Mouse (Mus musculus) midbrain, embryonic 13.5 days (tissue): ENCODE measurements at regions not wholly inside any gene's neighbourhood (a gene's known extent, or its start where the extent isn't known, plus 50 kb on each side); places are given as distances from the start of the nearest gene placed in this dataset.

Source experiments
- ATAC-seq: fragments of 200-750 bp; cut with Nextera tagmentation; 2 replicates; pipeline ENCODE4 v1.8.0; 2017; ENCODE audit warnings: mild to moderate bottlenecking, moderate TSS enrichment, moderate library complexity
- H3K27ac ChIP-seq: fragments of 300-500 bp; sonication (generic); 2 replicates; pipeline ENCODE4 v1.5.1; 2015; ENCODE audit warnings: inconsistent platforms, mild to moderate bottlenecking, moderate library complexity
- H3K27me3 ChIP-seq: fragments of 300-500 bp; sonication (generic); 2 replicates; pipeline ENCODE4 v1.6.1; 2015; ENCODE audit warnings: mild to moderate bottlenecking, inconsistent platforms
- H3K36me3 ChIP-seq: fragments of 300-500 bp; sonication (generic); 2 replicates; pipeline ENCODE4 v1.6.1; 2015; ENCODE audit warnings: mild to moderate bottlenecking, inconsistent platforms
- H3K4me1 ChIP-seq: fragments of 300-500 bp; sonication (generic); replicated peaks from 2 replicates; pipeline ENCODE4 v1.6.1; 2015; ENCODE audit warnings: inconsistent platforms
- H3K4me2 ChIP-seq: fragments of 300-500 bp; sonication (generic); replicated peaks from 2 replicates; pipeline ENCODE4 v1.6.1; 2015; ENCODE audit warnings: moderate library complexity, mild to moderate bottlenecking, inconsistent platforms
- H3K4me3 ChIP-seq: fragments of 300-500 bp; sonication (generic); replicated peaks from 2 replicates; pipeline ENCODE4 v1.5.1; 2015; ENCODE audit warnings: mild to moderate bottlenecking, inconsistent platforms
- H3K9ac ChIP-seq: fragments of 300-500 bp; sonication (generic); replicated peaks from 2 replicates; pipeline ENCODE4 v1.6.1; 2015; ENCODE audit warnings: mild to moderate bottlenecking, inconsistent platforms
- H3K9me3 ChIP-seq: fragments of 300-500 bp; sonication (generic); 2 replicates; pipeline ENCODE4 v1.6.1; 2016; ENCODE audit warnings: mild to moderate bottlenecking, inconsistent platforms
- WGBS: fragments of 180-500 bp; shearing (Covaris S2); methylation state at CpG from one replicate; pipeline ENCODE4 v1.1.7; 2015; 5-methylcytosine and 5-hydroxymethylcytosine counted together

DNA sequence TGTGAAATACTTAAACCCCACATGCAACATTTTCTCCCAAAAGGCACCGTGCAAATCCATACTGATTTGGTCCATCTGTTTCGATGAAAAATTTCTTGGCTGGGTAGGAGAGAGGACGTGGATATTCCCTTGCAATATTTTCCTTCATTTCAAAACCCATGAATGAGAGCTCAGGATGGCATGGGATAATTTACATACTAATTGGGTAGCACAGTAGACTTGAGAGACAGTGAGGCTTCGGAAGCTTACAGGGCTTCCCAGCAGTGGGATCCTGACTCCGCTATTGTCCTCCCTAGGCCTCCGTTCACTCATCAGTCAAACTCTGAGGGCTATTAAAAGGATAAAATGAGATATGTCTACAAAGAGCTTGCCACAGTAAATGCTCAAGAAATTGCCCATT is 59.8 kb downstream of the Sox3 start:
- Histone ChIP-seq H3K4me1 (no peaks in the 10 kb centered on the region), H3K27me3 (no peaks in the 10 kb centered on the region), H3K9me3 (no peaks in the 10 kb centered on the region), H3K4me2 (no peak overlapping the region), H3K36me3 (no peaks in the 10 kb centered on the region), H3K27ac (no peak overlapping the region), H3K9ac (no peak overlapping the region), H3K4me3 (no peak overlapping the region)
- no peak for ATAC-seq
- 62% methylated on average over 6 of the region's 6 CpGs for WGBS

DNA sequence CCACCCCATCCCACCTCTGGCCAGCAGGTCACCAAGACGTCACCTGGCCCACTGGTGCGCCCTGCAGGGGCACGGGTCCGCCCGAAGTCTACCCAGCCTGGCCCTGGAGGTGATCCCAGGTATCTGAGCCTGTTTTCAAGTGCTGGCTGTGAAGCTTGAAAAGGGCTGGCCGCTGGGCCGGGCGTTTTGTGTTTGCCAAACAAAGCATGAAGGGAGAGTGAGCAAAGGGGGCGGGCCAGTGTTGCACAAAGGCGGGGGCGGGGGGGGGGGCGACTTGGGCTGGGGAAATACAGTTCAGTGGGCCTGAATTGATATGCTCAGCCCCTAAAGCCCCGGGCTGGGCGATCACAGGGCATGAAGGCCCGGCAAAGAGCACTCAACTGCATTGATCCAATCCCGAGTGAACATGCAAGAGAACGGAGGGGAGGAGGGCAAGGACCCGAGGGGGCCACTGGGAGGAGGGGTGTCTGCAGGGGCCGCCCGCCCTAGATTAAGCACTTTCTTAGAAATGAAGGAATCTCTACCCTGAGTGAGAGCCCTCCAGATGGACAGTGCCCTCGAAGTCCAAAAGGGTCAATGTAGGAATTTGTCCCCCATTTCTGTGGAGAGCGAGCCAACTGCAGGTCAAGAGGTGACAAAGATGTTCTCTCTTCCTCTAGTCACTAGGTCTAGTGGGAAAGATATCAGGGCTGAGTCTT is 61.8 kb downstream of the Sox3 start:
- peak; percentile 77 for ATAC-seq
- H3K27me3 ChIP-seq: no peaks in the 10 kb centered on the region
- WGBS: 36% methylated on average over 21 of the region's 22 CpGs
- no peak overlapping the region for H3K4me3 ChIP-seq
- H3K27ac ChIP-seq: no peak overlapping the region
- H3K4me1 ChIP-seq: no peaks in the 10 kb centered on the region
- H3K36me3 ChIP-seq: no peaks in the 10 kb centered on the region
- no peaks in the 10 kb centered on the region for H3K9me3 ChIP-seq
- no peak overlapping the region for H3K9ac ChIP-seq
- H3K4me2 ChIP-seq: peak overlapping the region; percentile 27

DNA sequence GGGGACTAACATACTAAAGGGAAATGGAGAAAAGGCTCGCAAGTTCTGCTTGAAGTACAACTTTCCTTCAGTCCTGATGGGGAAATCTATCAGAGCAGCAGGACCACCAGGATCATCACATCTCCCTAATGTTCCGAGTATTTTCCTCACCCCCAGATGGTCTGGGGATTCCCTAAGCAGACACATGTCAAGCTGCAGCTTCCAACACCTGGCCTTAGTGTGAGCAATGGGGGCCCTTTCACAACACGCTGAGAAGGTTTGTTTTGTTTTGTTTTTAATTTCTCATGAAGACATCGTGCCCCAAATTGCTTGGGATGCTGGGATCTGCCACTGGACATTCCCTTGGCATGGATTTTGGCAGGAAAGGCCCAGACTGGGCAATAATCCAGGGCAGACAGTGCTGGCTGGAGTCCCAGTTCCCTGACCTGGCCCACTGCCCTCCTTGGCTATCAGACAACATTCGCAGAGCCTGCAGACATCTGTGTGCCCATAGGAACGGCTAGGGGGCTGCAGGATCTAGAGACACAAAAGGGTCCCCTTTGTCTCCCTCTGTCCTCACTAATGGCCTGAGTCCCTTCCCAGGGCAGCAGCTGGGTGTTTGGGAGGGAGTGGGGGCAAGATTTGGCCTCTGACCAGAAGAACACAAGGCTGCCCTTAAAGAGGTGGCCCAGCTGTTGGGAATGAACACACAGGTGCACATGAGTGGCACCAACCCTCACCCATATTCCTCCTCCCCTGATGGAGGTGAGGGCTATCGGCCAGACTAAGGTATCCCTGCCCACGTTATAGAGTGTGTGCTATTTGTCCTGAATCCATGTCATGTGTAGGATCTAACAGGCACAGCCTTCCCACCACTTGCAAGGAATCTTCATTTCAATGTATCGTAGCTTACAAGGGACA is 67.8 kb downstream of the Sox3 start:
- 71% methylated on average over 9 of the region's 9 CpGs for WGBS
- Histone ChIP-seq H3K4me3 (no peak overlapping the region), H3K4me1 (no peaks in the 10 kb centered on the region), H3K27ac (no peak overlapping the region), H3K4me2 (no peak overlapping the region), H3K36me3 (no peaks in the 10 kb centered on the region), H3K27me3 (no peaks in the 10 kb centered on the region), H3K9ac (no peak overlapping the region), H3K9me3 (no peaks in the 10 kb centered on the region)
- ATAC-seq: peak; percentile 75

DNA sequence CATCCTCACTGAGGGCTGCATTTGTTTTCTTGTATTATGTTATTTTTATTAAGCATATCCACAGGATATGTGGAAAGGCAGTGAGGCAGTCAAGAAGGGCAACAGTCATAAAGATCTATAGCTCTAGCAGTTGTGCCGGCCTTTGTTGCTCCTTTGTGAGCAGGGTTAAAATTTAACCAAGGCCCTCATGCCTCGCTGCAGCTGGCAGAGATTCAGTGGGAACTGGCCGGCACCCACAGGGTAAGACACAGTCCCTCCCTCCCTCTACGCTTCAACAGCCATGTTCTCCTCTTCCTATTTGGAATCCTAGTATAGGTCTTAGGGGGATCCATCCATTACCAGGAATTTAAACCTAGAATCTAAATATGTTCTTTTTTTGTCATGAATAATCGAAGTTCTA is 94.7 kb downstream of the Sox3 start:
- Histone ChIP-seq H3K27ac (no peak overlapping the region), H3K4me2 (no peak overlapping the region), H3K36me3 (no peaks in the 10 kb centered on the region), H3K4me1 (no peaks in the 10 kb centered on the region), H3K9me3 (no peaks in the 10 kb centered on the region), H3K9ac (no peak overlapping the region), H3K27me3 (no peaks in the 10 kb centered on the region), H3K4me3 (no peak overlapping the region)
- no peak for ATAC-seq
- WGBS: 67% methylated on average over 5 of the region's 5 CpGs

DNA sequence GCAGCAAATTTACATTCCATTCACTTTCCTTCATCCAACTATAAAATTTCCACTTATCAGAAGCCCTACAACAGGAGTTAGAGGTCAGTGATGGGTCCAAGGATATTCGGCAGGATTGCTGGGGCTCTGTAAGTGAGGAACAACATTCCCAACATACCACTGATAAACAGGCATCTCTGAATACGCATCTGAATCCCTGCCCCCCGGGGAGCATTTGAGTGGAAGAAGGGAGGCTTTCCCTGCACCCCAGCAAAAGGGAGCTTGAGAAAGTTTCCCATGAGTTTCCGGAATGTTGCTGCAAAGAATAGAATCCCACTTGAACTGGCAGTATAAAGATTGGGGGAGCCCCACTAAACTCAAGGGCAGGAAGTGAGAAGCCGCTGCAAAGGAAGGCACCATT is 112.5 kb downstream of the Sox3 start:
- H3K9me3 ChIP-seq: no peaks in the 10 kb centered on the region
- H3K4me3 ChIP-seq: no peak overlapping the region
- no peaks in the 10 kb centered on the region for H3K27me3 ChIP-seq
- H3K4me2 ChIP-seq: no peak overlapping the region
- no peaks in the 10 kb centered on the region for H3K36me3 ChIP-seq
- WGBS: 40% methylated on average over 5 of the region's 5 CpGs
- no peaks in the 10 kb centered on the region for H3K4me1 ChIP-seq
- no peak overlapping the region for H3K27ac ChIP-seq
- H3K9ac ChIP-seq: no peak overlapping the region
- no peak for ATAC-seq

DNA sequence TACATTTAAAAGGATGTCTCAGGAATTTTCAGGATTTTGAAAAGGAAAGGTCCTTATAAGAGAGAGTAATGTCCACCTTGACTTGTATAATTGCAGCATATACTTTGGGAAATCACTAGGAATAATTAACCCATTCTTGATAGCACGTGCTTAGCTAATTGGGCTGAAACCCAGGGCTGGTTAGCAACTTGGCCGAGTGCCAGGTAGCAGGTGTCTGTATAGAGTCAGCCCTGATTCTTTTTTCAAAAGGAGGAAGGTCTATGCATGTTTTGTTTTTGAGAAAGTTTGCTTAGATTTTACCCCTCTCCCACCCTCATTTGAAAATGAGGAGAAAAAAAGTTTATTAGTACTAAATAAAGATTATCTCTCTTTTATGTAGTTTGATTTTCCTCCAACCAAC is 113.1 kb downstream of the Sox3 start:
- H3K9ac ChIP-seq: no peak overlapping the region
- H3K4me2 ChIP-seq: no peak overlapping the region
- no peak for ATAC-seq
- no peaks in the 10 kb centered on the region for H3K36me3 ChIP-seq
- H3K4me1 ChIP-seq: no peaks in the 10 kb centered on the region
- 52% methylated on average over 2 of the region's 2 CpGs for WGBS
- H3K4me3 ChIP-seq: no peak overlapping the region
- H3K9me3 ChIP-seq: no peaks in the 10 kb centered on the region
- H3K27me3 ChIP-seq: no peaks in the 10 kb centered on the region
- no peak overlapping the region for H3K27ac ChIP-seq

DNA sequence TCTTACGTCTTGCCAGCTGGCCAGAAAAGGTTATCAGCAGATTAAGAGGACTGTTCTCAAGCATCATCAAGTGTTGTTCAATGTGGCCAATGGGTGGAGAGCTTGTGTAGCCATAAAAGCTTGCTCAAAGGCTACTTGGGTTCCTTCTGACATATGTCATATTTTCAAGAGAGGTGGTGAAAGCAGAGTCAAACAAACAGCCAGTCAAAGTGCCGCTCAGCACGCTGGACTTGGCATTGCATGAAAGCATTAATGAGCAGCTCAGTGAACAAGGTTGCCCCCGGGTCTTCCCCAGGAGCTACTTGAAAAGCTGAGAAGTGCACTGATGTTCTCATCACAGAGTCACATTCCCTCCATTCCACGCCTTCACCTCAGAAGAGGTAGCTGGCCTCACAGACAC is 119.6 kb downstream of the Sox3 start:
- Histone ChIP-seq H3K4me2 (no peak overlapping the region), H3K4me1 (no peaks in the 10 kb centered on the region), H3K9me3 (no peaks in the 10 kb centered on the region), H3K27me3 (no peaks in the 10 kb centered on the region), H3K9ac (no peak overlapping the region), H3K36me3 (no peaks in the 10 kb centered on the region), H3K27ac (no peak overlapping the region), H3K4me3 (no peak overlapping the region)
- 78% methylated on average over 5 of the region's 5 CpGs for WGBS
- no peak for ATAC-seq

DNA sequence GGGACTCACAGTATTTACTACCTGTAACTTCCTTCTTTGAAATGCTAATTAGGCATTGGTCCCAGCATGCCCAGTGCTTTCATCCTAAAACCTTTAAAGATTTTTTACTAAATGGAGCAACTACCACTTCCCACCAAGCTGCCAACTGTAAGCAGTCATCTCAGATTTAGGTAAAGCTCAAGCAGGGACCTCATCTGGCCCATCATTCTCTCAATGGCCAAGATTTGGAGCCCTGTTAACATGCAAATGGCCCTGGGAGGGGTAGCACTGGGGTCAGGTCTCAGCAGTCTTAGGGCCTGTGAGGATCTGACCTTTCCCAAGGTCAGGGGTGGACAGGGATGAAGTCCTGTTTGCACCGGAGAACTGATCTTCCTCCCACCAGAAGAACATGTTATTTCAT is 120.8 kb downstream of the Sox3 start:
- H3K4me1 ChIP-seq: no peaks in the 10 kb centered on the region
- no peak overlapping the region for H3K4me2 ChIP-seq
- ATAC-seq: no peak
- no peaks in the 10 kb centered on the region for H3K36me3 ChIP-seq
- H3K27me3 ChIP-seq: no peaks in the 10 kb centered on the region
- WGBS: 33% methylated on average over 1 of the region's 1 CpGs
- H3K9ac ChIP-seq: no peak overlapping the region
- no peak overlapping the region for H3K4me3 ChIP-seq
- no peaks in the 10 kb centered on the region for H3K9me3 ChIP-seq
- no peak overlapping the region for H3K27ac ChIP-seq

DNA sequence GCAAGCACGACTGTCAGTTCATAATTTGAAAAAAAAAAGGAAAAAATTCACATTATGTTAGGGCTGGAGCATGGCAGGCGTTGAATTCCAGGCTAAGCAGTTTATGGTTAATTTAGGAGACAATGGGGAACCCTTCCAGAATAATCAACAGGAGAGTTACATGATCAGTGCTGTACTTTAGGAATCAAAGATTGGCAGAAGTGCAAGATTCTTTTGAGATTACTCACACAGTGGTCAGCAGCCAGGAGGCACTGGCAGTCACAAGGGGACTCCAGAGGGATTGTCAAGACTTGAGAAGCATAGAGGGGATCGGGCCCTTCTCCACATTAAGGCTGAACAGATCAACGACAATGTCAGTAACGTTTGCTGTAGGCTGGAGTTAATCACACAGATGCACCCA is 142.8 kb downstream of the Sox3 start:
- no peak overlapping the region for H3K4me2 ChIP-seq
- H3K27me3 ChIP-seq: no peaks in the 10 kb centered on the region
- no peaks in the 10 kb centered on the region for H3K9me3 ChIP-seq
- no peak for ATAC-seq
- no peak overlapping the region for H3K9ac ChIP-seq
- no peak overlapping the region for H3K27ac ChIP-seq
- H3K36me3 ChIP-seq: no peaks in the 10 kb centered on the region
- H3K4me3 ChIP-seq: no peak overlapping the region
- H3K4me1 ChIP-seq: no peaks in the 10 kb centered on the region
- WGBS: 48% methylated on average over 5 of the region's 5 CpGs

DNA sequence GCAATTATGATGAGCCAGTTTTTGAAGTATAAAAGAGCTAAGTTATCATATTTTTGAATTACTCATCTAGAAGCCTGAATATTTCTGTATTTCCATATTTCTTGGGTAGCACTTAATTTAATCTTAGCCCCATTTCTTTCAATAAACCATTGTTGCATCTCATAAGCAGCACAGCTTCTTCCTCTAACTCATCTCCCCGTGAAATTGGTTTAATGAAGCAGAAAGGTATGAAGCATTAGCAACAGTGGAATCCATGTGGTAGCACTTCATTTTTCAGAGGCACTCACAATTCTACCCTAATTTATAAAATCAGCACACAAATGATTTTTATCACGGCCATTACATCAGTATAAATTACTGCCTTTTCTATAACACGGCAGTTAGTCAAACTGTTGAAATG is 149.3 kb downstream of the Sox3 start:
- H3K4me2 ChIP-seq: no peak overlapping the region
- no peak for ATAC-seq
- no peaks in the 10 kb centered on the region for H3K36me3 ChIP-seq
- no peaks in the 10 kb centered on the region for H3K9me3 ChIP-seq
- WGBS: 73% methylated on average over 3 of the region's 3 CpGs
- H3K4me3 ChIP-seq: no peak overlapping the region
- no peak overlapping the region for H3K27ac ChIP-seq
- H3K9ac ChIP-seq: no peak overlapping the region
- H3K27me3 ChIP-seq: no peaks in the 10 kb centered on the region
- H3K4me1 ChIP-seq: no peaks in the 10 kb centered on the region

DNA sequence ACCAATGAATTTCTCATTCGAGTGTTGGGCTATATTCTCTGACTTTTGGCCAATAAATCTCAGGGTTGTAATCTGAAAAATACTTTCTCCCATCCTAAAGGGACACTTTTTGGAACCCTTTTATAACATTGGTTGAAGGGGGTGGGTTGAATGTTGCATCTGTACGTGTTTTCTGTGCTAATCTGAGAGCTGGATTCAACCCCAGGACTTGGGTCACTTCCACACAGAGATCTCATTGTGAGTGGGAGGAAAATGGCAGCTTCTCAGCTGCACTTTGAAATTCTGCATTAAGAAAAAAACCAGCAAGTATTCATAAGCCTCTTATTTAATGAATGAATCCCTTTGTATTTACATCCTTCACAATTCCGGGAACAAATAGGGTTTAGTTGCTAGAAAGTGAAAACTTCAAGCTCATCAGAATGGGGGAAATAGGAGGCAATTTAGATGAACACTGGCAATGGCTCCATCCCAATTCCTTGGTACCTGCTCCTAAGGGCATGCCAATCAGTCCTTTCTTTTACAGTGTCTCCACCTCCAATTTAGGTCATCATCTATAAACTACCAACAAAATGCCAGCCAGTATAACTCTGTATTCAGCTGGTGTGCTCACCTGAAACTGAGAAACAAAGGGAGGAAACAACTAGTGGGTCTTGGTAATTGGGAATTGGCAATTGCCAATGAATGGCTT is 150.1 kb downstream of the Sox3 start:
- Histone ChIP-seq H3K4me1 (no peaks in the 10 kb centered on the region), H3K27ac (no peak overlapping the region), H3K36me3 (no peaks in the 10 kb centered on the region), H3K27me3 (no peaks in the 10 kb centered on the region), H3K4me2 (no peak overlapping the region), H3K9ac (no peak overlapping the region), H3K9me3 (no peaks in the 10 kb centered on the region), H3K4me3 (no peak overlapping the region)
- 54% methylated on average over 3 of the region's 3 CpGs for WGBS
- no peak for ATAC-seq

DNA sequence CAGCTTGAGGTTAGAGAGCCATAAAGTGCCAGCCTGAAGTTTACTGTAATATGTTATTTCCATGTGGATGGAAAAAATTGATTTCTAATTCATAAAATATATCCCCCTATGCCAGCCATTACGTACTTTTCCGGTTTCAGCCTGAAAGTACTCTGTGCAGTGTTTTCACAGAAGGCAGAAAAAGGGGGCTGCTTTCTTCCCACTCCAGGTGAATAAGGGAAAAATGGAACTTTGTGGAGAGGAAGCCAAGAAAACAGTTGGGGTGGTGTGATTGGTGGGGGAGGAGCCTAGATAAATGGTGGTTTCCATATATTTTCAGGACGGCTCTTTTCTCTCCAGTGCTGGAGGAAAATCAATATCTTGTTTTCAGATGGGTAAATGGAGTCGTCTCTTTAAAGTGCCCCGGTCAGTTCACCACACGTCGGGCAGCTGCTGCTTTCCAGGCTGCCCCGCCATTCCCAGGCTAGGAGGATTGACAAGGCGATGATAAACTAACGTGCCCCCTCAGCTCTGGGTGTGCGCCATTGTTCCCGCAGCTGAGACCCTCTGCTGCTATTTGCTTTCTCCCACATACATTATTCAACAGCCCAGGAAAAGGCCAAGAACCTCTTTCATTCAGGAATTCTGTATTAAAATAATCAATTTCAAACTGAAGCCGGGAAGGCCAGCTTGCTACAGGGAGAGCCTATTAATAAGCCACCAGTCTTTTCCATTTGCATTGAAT is 127.1 kb upstream of the Atp11c start:
- no peak overlapping the region; the same call in 1 of the 2 replicates for H3K4me3 ChIP-seq
- H3K4me2 ChIP-seq: peak overlapping the region; percentile 49
- no peaks in the 10 kb centered on the region for H3K27me3 ChIP-seq
- peak overlapping the region; percentile 60 for H3K27ac ChIP-seq
- WGBS: 29% methylated on average over 13 of the region's 13 CpGs
- peak; percentile 93 for ATAC-seq
- H3K9ac ChIP-seq: no peak overlapping the region
- H3K4me1 ChIP-seq: peaks cover 17% of the 10 kb centered on the region
- H3K9me3 ChIP-seq: no peaks in the 10 kb centered on the region
- no peaks in the 10 kb centered on the region for H3K36me3 ChIP-seq
